Mouse (Mus musculus) midbrain, embryonic 10.5 days (tissue): Measurements from ENCODE around the gene AL607142.1. TPM values are rescaled to one million over a fixed set of nuclear protein-coding genes. Genes with fewer than 3 reads are reported as not detected.

Source experiments
- DNase-seq: peaks from one replicate; pipeline ENCODE4 v3.0.0-alpha.2; 2017; ENCODE audit warnings: low spot score
- H3K27ac ChIP-seq: fragments of 300-500 bp; sonication (generic); replicated peaks from 2 replicates; pipeline ENCODE4 v1.5.1; 2016; ENCODE audit warnings: mild to moderate bottlenecking
- H3K27me3 ChIP-seq: fragments of 300-500 bp; sonication (generic); 2 replicates; pipeline ENCODE4 v1.6.1; 2016; ENCODE audit warnings: low read depth, mild to moderate bottlenecking; ENCODE audit not compliant: poor library complexity, severe bottlenecking
- H3K36me3 ChIP-seq: fragments of 300-500 bp; sonication (generic); 2 replicates; pipeline ENCODE4 v1.6.1; 2016; ENCODE audit warnings: mild to moderate bottlenecking, moderate library complexity
- H3K4me1 ChIP-seq: fragments of 300-500 bp; sonication (generic); 2 replicates; pipeline ENCODE4 v1.6.1; 2016
- H3K4me3 ChIP-seq: fragments of 300-500 bp; sonication (generic); 2 replicates; pipeline ENCODE4 v1.5.1; 2016; ENCODE audit warnings: mild to moderate bottlenecking, moderate library complexity
- H3K9me3 ChIP-seq: fragments of 300-500 bp; sonication (generic); replicated peaks from 2 replicates; pipeline ENCODE4 v1.6.1; 2016; ENCODE audit warnings: mild to moderate bottlenecking
- WGBS: fragments of 180-500 bp; shearing (Covaris S2); methylation state at CpG from one replicate; pipeline ENCODE4 v1.1.7; 2016; 5-methylcytosine and 5-hydroxymethylcytosine counted together
- polyA plus RNA-seq: library from polyadenylated mRNA; unstranded; fragments of >200 nt; fragmentation: Nextera tagmentation; extraction: Ambion mirVana; gene quantifications from 2 replicates; pipeline ENCODE4 v1.2.1, GENCODE M21; 2016

Gene AL607142.1
- polyA plus RNA-seq, 1 experiment from 2014 or later: not detected

- no peaks in the 10 kb centered on the region for H3K27me3 ChIP-seq
- no peak overlapping the region for H3K27ac ChIP-seq
- WGBS: 94% methylated on average over 6 of the region's 6 CpGs
- DNase-seq: no peak
- H3K4me3 ChIP-seq: no peak overlapping the region
- no peaks in the 10 kb centered on the region for H3K36me3 ChIP-seq
- H3K4me1 ChIP-seq: peaks cover 8% of the 10 kb centered on the region
- no peaks in the 10 kb centered on the region for H3K9me3 ChIP-seq
Measured at GRCm38 (mm10) chr4:120061727-120062126, 3.1 kb upstream of the AL607142.1 start.

DNA sequence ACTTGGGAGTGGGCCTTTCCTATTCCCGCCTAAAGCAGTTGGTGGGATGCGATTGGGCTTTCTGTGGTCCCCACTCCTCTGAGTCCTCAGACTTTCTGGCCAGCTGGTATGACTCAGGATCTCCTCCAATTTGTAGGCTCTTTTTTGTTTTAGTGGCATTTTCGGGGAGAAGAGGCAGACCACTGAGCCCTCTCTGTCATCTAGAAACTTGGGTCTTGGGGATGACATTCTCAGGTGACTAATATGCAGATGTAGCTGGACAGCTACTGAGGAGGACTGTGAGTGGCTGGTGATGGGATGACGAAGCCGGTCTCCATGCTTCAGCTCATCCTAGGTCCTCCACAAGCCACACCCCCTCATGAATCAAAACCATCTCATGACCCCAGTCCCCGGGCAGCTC, 2.6 kb upstream of the AL607142.1 start:
- no peaks in the 10 kb centered on the region for H3K27me3 ChIP-seq
- H3K9me3 ChIP-seq: no peaks in the 10 kb centered on the region
- H3K27ac ChIP-seq: no peak overlapping the region
- H3K4me1 ChIP-seq: peaks cover 8% of the 10 kb centered on the region
- no peak for DNase-seq
- 83% methylated on average over 6 of the region's 6 CpGs for whole genome bisulfite sequencing
- no peak overlapping the region for H3K4me3 ChIP-seq
- H3K36me3 ChIP-seq: no peaks in the 10 kb centered on the region

- Histone ChIP-seq H3K27ac (no peak overlapping the region), H3K9me3 (no peaks in the 10 kb centered on the region), H3K27me3 (no peaks in the 10 kb centered on the region), H3K4me3 (no peak overlapping the region), H3K36me3 (no peaks in the 10 kb centered on the region), H3K4me1 (peaks cover 8% of the 10 kb centered on the region)
- no peak for DNase-seq
- WGBS: 93% methylated on average over 11 of the region's 11 CpGs
Measured at GRCm38 (mm10) chr4:120062754-120063153, 2.0 kb upstream of the AL607142.1 start.

- Histone ChIP-seq H3K36me3 (no peaks in the 10 kb centered on the region), H3K27me3 (no peaks in the 10 kb centered on the region), H3K4me1 (peaks cover 8% of the 10 kb centered on the region), H3K9me3 (no peaks in the 10 kb centered on the region), H3K4me3 (no peak overlapping the region), H3K27ac (no peak overlapping the region)
- 91% methylated on average over 20 of the region's 20 CpGs for WGBS
- no peak for DNase-seq
Measured at GRCm38 (mm10) chr4:120063353-120064124, 1.3 kb upstream of the AL607142.1 start.

DNA sequence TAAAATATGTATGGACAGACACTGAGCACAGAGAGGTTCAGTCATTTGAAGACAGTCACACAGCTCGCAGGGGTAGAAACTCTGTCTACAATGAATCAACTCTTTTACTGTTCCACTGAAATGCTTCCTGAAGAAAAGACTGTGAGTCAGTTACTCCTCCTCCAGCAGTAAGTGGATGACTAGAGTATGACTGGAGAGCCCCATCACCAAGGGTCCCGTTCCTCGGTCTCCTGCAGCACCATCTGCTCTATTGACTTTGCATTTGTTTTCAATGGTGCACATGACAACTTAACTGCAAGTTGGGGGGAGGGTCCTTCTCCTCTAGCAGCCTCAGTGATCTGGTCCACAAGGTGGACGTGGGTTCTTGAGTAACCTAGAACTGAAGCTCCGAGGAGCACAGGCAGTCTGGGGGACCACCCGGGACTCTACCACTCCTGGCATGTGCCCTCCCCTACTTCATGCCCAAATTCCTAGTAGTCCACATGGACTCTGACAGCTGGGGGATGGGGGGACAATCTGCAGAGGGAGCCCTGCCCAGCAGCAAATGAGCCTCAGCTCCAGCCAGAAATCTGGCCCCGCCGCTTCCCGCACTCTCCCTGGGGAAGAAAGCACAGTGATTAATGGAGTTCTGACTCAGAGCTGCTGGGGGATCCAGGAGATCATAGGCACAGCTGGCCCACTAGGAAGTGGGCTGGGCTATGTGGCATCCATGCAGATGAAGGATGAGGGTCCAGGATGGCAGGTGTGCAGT, 2.2 kb downstream of the AL607142.1 start:
- no peak for DNase-seq
- 88% methylated on average over 9 of the region's 9 CpGs for WGBS
- H3K9me3 ChIP-seq: no peaks in the 10 kb centered on the region

GRCm38 (mm10) chr4:120067592-120068235, 2.9 kb downstream of the AL607142.1 start:
- Histone ChIP-seq H3K9me3 (no peaks in the 10 kb centered on the region), H3K36me3 (no peaks in the 10 kb centered on the region), H3K4me3 (no peak overlapping the region), H3K4me1 (no peaks in the 10 kb centered on the region), H3K27ac (no peak overlapping the region), H3K27me3 (no peaks in the 10 kb centered on the region; the same call in 1 of the 2 replicates)
- no peak for DNase-seq
- 89% methylated on average over 8 of the region's 8 CpGs for WGBS

More for the DNA sequence above, 2.2 kb downstream of the AL607142.1 start:
- Histone ChIP-seq H3K4me3 (no peak overlapping the region), H3K4me1 (no peaks in the 10 kb centered on the region), H3K27me3 (no peaks in the 10 kb centered on the region; the same call in 1 of the 2 replicates), H3K27ac (no peak overlapping the region), H3K36me3 (no peaks in the 10 kb centered on the region)

- no peaks in the 10 kb centered on the region; the same call in 1 of the 2 replicates for H3K27me3 ChIP-seq
- WGBS: 81% methylated on average over 3 of the region's 3 CpGs
- no peak overlapping the region for H3K27ac ChIP-seq
- H3K36me3 ChIP-seq: no peaks in the 10 kb centered on the region
- peaks cover under 1% of the 10 kb centered on the region; the same call in 1 of the 2 replicates for H3K4me1 ChIP-seq
- no peaks in the 10 kb centered on the region for H3K9me3 ChIP-seq
- no peak for DNase-seq
- no peak overlapping the region for H3K4me3 ChIP-seq
Measured at GRCm38 (mm10) chr4:120068883-120069581, 4.2 kb downstream of the AL607142.1 start.

DNA sequence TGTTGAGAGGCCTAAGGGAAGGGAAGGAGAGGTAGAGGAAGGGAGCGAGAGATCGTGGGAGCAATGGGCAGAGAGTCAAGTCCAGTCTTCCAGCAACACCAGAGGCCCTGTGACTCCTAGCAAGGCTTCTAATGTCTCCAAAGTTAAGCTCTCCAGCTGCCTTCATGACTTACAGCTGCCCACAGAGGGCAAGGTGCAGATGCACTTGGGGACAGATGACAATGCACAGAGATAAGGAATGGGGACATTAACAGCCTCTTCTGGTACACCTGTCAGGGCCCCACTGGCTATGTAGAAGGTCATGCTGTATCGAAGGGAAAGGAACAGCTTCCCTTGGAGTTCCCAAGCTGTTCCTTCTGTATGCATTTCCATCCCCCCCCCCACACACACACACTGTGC, 4.8 kb downstream of the AL607142.1 start:
- Histone ChIP-seq H3K4me1 (peaks cover 5% of the 10 kb centered on the region; the same call in 1 of the 2 replicates), H3K4me3 (no peak overlapping the region), H3K9me3 (no peaks in the 10 kb centered on the region), H3K27me3 (no peaks in the 10 kb centered on the region; the same call in 1 of the 2 replicates), H3K36me3 (no peaks in the 10 kb centered on the region), H3K27ac (no peak overlapping the region)
- 96% methylated on average over 3 of the region's 3 CpGs for WGBS
- no peak for DNase-seq

- no peak overlapping the region for H3K4me3 ChIP-seq
- no peak overlapping the region for H3K27ac ChIP-seq
- H3K4me1 ChIP-seq: peaks cover 12% of the 10 kb centered on the region; the same call in 1 of the 2 replicates
- 76% methylated on average over 3 of the region's 3 CpGs for WGBS
- DNase-seq: no peak
- H3K36me3 ChIP-seq: no peaks in the 10 kb centered on the region
- no peaks in the 10 kb centered on the region; the same call in 1 of the 2 replicates for H3K27me3 ChIP-seq
- H3K9me3 ChIP-seq: no peaks in the 10 kb centered on the region
Measured at GRCm38 (mm10) chr4:120071411-120071810, 6.6 kb downstream of the AL607142.1 start.

DNA sequence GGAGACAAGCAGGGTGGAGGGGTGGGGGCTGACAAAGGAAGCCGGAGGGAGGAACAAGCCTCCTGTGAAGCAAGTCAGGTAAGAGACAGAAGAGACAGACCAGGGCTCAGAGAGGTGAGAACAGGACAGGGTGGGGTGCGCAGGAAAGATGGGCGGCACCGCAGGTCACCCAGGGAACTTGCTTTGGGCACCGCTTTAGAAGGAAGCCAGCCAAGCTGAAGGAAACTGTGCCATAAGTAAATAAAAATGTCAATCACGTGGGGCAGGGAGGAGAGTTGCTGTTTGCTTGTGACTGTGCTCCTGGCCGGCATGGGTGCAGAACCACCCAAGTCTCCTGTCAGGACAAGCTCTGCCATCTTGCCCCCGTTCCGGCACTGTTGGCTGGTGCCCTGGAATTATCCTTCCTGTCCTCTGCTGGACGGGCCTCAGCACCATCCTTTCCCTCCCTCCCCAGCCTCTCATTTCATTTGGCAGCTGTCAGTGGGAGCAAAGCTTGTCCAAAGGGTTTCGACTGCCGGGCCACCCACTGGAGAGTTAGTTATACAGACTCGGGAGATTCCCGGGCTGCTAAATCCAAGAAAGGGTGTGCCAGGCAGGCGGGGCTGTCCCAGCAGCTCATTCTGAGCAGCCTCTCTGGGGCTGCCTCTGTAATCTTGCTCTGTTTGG, 7.2 kb downstream of the AL607142.1 start:
- Histone ChIP-seq H3K4me3 (no peak overlapping the region), H3K36me3 (no peaks in the 10 kb centered on the region), H3K4me1 (peaks cover 12% of the 10 kb centered on the region; the same call in 1 of the 2 replicates), H3K27me3 (no peaks in the 10 kb centered on the region; the same call in 1 of the 2 replicates), H3K27ac (no peak overlapping the region), H3K9me3 (no peaks in the 10 kb centered on the region)
- no peak for DNase-seq
- WGBS: 72% methylated on average over 15 of the region's 15 CpGs

DNA sequence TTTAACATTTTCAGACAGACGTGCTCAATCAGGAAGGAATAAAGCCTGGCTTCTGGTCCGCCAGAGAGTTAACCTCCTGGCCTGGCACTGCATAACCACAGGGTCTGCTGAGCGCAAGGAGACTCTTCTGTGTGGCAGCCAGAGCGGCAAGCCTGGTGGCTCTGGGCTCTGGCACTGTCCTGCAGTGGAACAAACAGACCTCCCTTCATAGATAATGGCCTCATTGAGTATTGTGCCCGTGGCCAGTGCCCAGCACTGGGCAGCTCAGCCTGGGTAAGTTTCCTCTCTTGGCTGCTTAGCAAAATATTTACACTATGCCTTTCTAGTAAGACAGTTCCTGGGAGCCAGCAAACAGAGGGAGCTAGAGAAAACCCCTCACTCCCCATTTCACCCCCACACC, 9.3 kb downstream of the AL607142.1 start:
- Histone ChIP-seq H3K4me1 (peaks cover 12% of the 10 kb centered on the region; the same call in 1 of the 2 replicates), H3K27ac (no peak overlapping the region; the same call in 1 of the 2 replicates), H3K36me3 (no peaks in the 10 kb centered on the region), H3K9me3 (no peaks in the 10 kb centered on the region), H3K4me3 (no peak overlapping the region), H3K27me3 (no peaks in the 10 kb centered on the region; the same call in 1 of the 2 replicates)
- 67% methylated on average over 5 of the region's 5 CpGs for WGBS
- DNase-seq: no peak

GRCm38 (mm10) chr4:120077322-120077721, 12.5 kb downstream of the AL607142.1 start:
- 92% methylated on average over 8 of the region's 8 CpGs for WGBS
- Histone ChIP-seq H3K4me1 (peaks cover 12% of the 10 kb centered on the region; the same call in 1 of the 2 replicates), H3K36me3 (no peaks in the 10 kb centered on the region), H3K27ac (no peak overlapping the region), H3K9me3 (no peaks in the 10 kb centered on the region), H3K27me3 (no peaks in the 10 kb centered on the region), H3K4me3 (no peak overlapping the region)
- DNase-seq: no peak
